Mouse (Mus musculus) heart, postnatal 4 days (tissue): ENCODE data around the gene Ei24. TPM values are rescaled to one million over a fixed set of nuclear protein-coding genes. Genes with fewer than 3 reads are reported as not detected.

Source experiments
- DNase-seq: peaks from one replicate; pipeline ENCODE4 v3.0.0; 2021
- total RNA-seq, 2 experiments: library from RNA; stranded (reverse); gene quantifications; 2 replicates each; pipeline ENCODE4 v1.2.3; 2021

The Ei24 gene
- total RNA-seq, 2 experiments from 2014 or later: 94.2 to 97.9 TPM

GRCm38 (mm10) chr9:36792191-36792590 is 5.0 kb downstream of the Ei24 start:
- DNase-seq: no peak

GRCm38 (mm10) chr9:36783921-36784320 is 13.3 kb downstream of the Ei24 start:
- DNase-seq: no peak

GRCm38 (mm10) chr9:36769048-36769413 is 28.2 kb downstream of the Ei24 start:
- no peak for DNase-seq

GRCm38 (mm10) chr9:36768156-36769047 is 28.8 kb downstream of the Ei24 start:
- DNase-seq: peak; percentile 59

- peak; percentile 99 for DNase-seq
Observed at GRCm38 (mm10) chr9:36767203-36768143, 29.7 kb downstream of the Ei24 start, which contains the start of gene Stt3a. Gene Stt3a (minus strand): TSS chr9:36767679.

- DNase-seq: no peak
Observed at GRCm38 (mm10) chr9:36764378-36764777, 32.8 kb downstream of the Ei24 start.

Other genes with a start within 250 kb of the Ei24 start
- gene Gm17689, start 214.8 kb downstream of the Ei24 start, total RNA-seq: not detected
- gene A630095E13Rik, start 154.0 kb downstream of the Ei24 start, total RNA-seq: not detected
- gene Acrv1, start 104.2 kb downstream of the Ei24 start, total RNA-seq: not detected
- 10 to 100 TPM; 13.6 to 16.7 TPM for gene Chek1, start 70.3 kb downstream of the Ei24 start, total RNA-seq
- 100 to 1,000 TPM; 122 to 131 TPM for gene Stt3a, start 29.7 kb downstream of the Ei24 start, total RNA-seq
- gene Fez1, start 24.5 kb upstream of the Ei24 start, total RNA-seq: 1 to 10 TPM in 1 of 2 experiments, under 1 TPM in 1; 0.91 to 1.4 TPM